Mouse (Mus musculus) brain, embryonic 14.5 days (tissue): ENCODE data around the gene Il17a. TPM values are rescaled to one million over a fixed set of nuclear protein-coding genes. Genes with fewer than 3 reads are reported as not detected.
"Not testable (repeated sequence)": the region's sequence is repeated elsewhere in the genome, so short reads cannot be mapped to it uniquely, and the experiment has no call there.

Experiments used
- DNase-seq: peaks from one replicate; pipeline ENCODE4 v3.0.0-alpha.2; 2011; ENCODE audit warnings: low read depth
- CTCF ChIP-seq: fragments of 200-500 bp; IDR thresholded peaks from 2 replicates; pipeline ENCODE4 v1.5.1; 2012; ENCODE audit warnings: inconsistent platforms, mild to moderate bottlenecking, moderate library complexity, borderline replicate concordance; ENCODE audit not compliant: insufficient read depth, insufficient read length; ENCODE audit errors: extremely low read depth
- POLR2A ChIP-seq: fragments of 200-500 bp; IDR thresholded peaks from 2 replicates; pipeline ENCODE4 v1.6.1; 2012; ENCODE audit warnings: mild to moderate bottlenecking, inconsistent platforms, borderline replicate concordance; ENCODE audit not compliant: poor library complexity, insufficient read depth, insufficient read length, severe bottlenecking; ENCODE audit errors: extremely low read depth
- polyA plus RNA-seq: library from polyadenylated mRNA; depleted of rRNA; stranded (reverse); fragments of >200 nt; gene quantifications from 2 replicates; pipeline ENCODE4 v1.2.3, GENCODE M21; 2012; rRNA removed

Il17a gene
- polyA plus RNA-seq, 1 experiment: not detected

DNA sequence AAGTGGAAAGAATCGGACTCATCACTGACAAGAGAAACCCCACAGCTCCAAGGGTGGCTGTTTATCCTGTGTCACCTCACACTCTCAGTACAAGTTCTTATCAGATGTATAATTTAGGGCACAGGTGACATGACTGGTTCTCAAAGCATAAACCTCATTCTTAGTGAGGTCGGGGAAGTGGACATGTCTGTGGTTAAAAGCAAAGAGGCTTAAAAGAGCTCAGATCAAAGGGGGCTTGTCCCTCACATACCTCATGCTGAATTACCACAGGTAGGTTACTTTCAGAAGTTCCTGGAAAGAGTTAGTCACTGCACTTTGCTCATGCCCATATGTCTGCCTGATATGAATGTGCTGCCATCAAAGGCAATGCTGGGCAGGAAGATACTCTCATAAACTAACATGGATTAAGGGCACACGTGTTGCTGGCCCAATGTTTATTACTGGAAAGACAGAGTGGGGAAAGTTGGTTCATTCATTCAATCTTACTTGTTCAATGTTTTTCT, 9.8 kb downstream of the Il17a start:
- DNase-seq: no peak
- TF ChIP-seq CTCF: no peak
- TF ChIP-seq POLR2A: no peak

DNA sequence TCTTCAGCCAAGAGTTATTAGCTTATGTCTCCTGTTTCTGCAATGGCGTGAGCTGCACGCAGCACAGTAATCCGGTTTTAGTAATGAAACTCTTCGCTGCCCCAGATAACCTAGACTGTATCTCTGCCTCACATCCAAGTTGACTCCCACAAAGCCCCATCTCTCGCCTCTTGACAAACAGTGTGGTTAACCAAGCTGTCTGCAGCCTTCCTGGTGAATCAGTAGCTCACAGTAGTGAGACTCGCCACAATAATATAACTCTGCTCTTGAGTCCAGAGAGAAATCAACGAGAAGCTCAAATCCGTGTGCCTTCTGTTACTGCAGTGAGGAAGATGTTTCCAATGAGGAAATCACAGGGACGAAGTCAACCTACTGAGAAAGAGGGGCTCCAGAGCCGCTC, 23.7 kb downstream of the Il17a start:
- TF ChIP-seq POLR2A (no peak), CTCF (no peak)

GRCm38 (mm10) chr1:20757586-20757985, 26.9 kb downstream of the Il17a start:
- DNase-seq: no peak

More for the DNA sequence above, 23.7 kb downstream of the Il17a start:
- no peak for DNase-seq

DNA sequence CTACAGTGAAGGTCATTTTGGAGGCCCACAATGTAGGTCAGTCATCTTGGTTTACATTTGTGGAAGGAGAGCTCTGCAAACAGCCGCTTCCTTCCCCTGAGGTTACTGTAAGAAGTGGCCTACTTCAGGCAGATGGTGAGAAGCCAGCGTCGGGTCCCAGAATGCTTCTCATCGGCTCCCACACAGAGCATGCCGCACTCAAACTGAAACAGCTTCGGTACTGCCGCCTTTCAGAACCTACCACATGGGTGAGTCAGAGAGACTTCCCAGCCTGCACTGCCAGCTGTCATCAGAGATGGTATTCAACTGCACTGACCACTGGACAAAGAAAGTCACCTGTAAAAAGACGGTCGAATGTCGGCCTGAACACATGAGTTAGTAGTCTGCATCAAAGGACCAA, 29.1 kb downstream of the Il17a start:
- no peak for TF ChIP-seq POLR2A
- no peak for TF ChIP-seq CTCF

More at GRCm38 (mm10) chr1:20757586-20757985, 26.9 kb downstream of the Il17a start:
- TF ChIP-seq CTCF (no peak), POLR2A (no peak)

GRCm38 (mm10) chr1:20760331-20760730, 29.6 kb downstream of the Il17a start:
- TF ChIP-seq POLR2A (no peak), CTCF (no peak)

More for the DNA sequence above, 29.1 kb downstream of the Il17a start:
- no peak for DNase-seq

GRCm38 (mm10) chr1:20761411-20761810, 30.7 kb downstream of the Il17a start:
- DNase-seq: peak; percentile 13

More at GRCm38 (mm10) chr1:20760331-20760730, 29.6 kb downstream of the Il17a start:
- no peak for DNase-seq

DNA sequence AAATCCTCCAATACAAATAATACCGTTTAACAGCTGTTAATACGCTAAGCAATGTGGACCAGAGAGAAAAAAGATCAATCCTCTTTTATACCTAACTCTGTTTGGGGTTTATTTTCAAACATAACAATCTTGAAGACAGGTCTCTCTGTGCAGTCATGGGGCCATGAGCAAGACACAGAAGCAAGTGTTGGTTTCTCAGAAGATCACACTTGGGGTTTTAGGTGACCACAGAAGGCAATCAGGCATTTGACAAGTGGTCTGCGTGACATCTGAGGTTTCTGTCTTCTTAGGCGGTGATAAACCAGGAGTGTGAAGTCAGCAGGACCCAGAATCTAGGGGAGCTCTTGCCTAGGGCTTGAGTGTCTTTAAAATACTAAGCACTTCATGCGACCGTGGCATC, 35.8 kb downstream of the Il17a start:
- no peak for DNase-seq
- no peak for TF ChIP-seq POLR2A
- TF ChIP-seq CTCF: no peak

More at GRCm38 (mm10) chr1:20761411-20761810, 30.7 kb downstream of the Il17a start:
- TF ChIP-seq POLR2A: no peak

GRCm38 (mm10) chr1:20774026-20774730, 43.5 kb downstream of the Il17a start:
- DNase-seq: not testable (repeated sequence)

GRCm38 (mm10) chr1:20778366-20778765, 47.7 kb downstream of the Il17a start:
- DNase-seq: no peak
- TF ChIP-seq CTCF (no peak), POLR2A (no peak)

Other genes starting within 250 kb of the Il17a start
- 0.05 TPM in 1 of 2 replicates, not detected in the other for gene Pkhd1, start 112.8 kb upstream of the Il17a start, polyA plus RNA-seq
- gene Il17f, start 59.7 kb downstream of the Il17a start, polyA plus RNA-seq: 0.31 and 0.35 TPM in 2 replicates
- 29.0 and 31.6 TPM in 2 replicates for gene Mcm3, start 89.4 kb downstream of the Il17a start, polyA plus RNA-seq
- gene Paqr8, start 159.7 kb downstream of the Il17a start, polyA plus RNA-seq: 22.8 and 30.7 TPM in 2 replicates
- 2.3 and 2.7 TPM in 2 replicates for gene Efhc1, start 220.7 kb downstream of the Il17a start, polyA plus RNA-seq